Mouse (Mus musculus): Measurements from ENCODE around the gene Arid3c. TPM values are rescaled to one million over a fixed set of nuclear protein-coding genes. Genes with fewer than 3 reads are reported as not detected.
A peak's percentile ranks its signal among the peaks of the same experiment; 100 is the strongest.
"Not testable (repeated sequence)": the region's sequence is repeated elsewhere in the genome, so short reads cannot be mapped to it uniquely, and the experiment has no call there.

Arid3c gene
- polyA plus RNA-seq, 1 experiment from 2014 or later: 0.14 TPM

DNA sequence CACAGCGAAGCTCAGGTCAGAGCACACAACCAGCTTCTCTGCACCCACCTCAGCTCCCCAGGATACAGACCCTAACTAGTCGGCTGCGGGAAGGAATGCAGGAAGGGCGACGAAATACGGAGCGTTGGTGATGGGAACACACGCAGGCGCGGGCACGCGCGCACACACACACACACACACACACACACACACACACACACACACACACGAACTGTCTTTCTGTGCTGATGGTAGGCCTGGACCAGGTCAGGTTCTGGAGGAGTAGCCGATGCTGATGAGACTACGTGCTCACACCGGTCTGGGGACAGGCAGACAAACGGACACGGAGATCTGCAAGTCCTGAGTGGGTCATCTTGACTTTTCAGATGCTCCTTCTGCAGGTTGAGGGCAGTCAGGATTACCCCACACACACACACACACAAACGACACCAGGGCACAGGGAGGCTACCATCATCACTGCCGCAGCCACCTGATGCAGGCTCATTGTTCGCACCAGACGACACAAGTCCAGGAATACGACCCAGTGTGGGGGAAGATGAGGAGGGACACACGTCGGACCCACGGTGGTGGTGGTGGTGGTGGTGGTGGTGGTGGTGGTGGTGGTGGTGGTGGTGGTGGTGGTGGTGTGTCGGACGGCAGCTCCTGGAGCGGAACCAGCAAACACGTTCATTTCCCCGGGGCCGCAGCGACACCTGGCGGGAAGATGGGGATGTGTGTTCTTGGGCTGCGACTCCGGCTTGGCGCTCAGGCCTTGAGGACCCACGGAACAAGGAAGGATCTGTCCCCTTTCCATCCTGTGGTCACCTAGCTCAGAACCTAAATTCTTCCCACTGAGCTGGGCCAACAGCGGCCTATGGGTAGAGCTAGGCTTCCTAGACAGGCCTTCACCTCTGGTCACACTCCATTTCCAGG, 33.8 kb downstream of the Arid3c start, which contains the start of gene Cntfr:
Cntfr (minus strand) TSS at position 160 of the 912 bp plus-strand sequence.
- WGBS: 11% methylated on average over 24 of the region's 40 CpGs
- not testable (repeated sequence) for H3K4me3 ChIP-seq; H3K9me3 ChIP-seq; H3K27ac ChIP-seq; H3K36me3 ChIP-seq; H3K4me1 ChIP-seq; ATAC-seq (ENCODE audit: low FRiP score, low read depth); H3K9ac ChIP-seq
- Histone ChIP-seq H3K4me2 (replicated peaks) (peak within 1 kb of the TSS; percentile 46; the same call in 1 of the 2 replicates), H3K27me3 (peaks cover 16% of the 10 kb centered on the region)

DNA sequence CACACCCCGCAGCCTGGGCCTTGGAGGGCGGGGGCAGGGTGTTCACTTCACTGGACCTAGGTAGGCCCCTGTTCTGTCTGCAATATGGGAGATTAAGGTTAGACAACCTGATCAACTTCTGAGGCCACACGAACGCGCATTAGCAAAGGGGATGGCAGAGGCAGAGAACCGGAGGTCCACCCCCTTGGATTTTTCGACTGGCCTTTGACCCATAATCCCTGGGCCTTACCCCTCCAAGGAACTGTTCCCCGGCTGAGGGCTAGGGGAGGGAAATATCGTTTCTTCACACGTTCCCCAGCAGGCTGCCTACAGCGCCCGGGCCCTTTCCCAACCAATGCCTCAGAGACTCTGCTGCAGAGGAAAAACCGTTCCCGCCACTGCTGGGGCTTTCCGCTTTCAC, 34.5 kb downstream of the Arid3c start:
- not testable (repeated sequence) for H3K27ac ChIP-seq; H3K9ac ChIP-seq; ATAC-seq (ENCODE audit: low FRiP score, low read depth); H3K4me2 ChIP-seq (replicated peaks); H3K36me3 ChIP-seq; H3K4me3 ChIP-seq; H3K9me3 ChIP-seq; H3K4me1 ChIP-seq
- WGBS: 6% methylated on average over 14 of the region's 15 CpGs
- peaks cover 16% of the 10 kb centered on the region for H3K27me3 ChIP-seq

DNA sequence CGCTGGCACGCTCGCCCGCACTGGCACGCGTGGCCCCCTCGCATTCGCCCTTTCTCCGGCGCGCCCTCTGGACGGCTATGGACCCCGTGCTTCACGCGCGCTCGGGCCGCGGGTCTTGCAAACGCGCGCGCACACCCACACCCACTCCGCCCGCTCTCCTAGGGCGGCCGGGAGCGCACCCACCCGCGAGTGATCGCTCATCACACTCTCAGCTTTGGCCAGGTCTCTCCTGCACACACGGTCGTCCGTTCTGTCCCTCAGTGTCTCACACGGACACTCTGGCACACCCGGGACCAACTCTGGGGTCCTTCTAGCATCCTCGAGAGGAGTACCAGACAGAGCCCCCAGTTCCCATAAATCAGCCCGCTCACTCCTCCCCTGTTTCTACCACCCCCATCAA, 35.1 kb downstream of the Arid3c start:
- H3K36me3 ChIP-seq; H3K9me3 ChIP-seq; H3K27ac ChIP-seq; H3K4me1 ChIP-seq; ATAC-seq (ENCODE audit: low FRiP score, low read depth); H3K9ac ChIP-seq: not testable (repeated sequence)
- peaks cover 16% of the 10 kb centered on the region for H3K27me3 ChIP-seq
- H3K4me2 ChIP-seq (replicated peaks): peak overlapping the region; percentile 46
- 3% methylated on average over 21 of the region's 38 CpGs for WGBS
- peak overlapping the region; percentile 24 for H3K4me3 ChIP-seq

DNA sequence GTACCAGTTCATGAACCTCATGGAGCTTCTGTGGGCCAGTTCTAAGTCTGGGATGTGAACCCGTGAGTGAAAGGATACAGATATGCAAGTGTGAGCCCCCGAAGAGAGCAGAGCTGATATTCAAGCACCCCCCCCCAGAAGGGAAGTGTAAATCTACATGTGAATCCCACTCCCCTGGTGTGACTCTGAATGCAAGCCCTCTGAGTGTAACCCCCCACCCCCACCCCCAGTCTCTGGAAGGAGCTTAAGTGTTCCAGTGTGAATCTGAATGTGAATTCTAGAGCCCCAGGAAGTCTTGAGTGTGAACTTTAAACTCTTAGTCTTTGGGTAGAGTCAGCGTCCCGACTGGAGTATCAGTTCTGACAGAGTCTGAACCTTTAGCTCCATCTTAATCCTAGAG, 37.4 kb downstream of the Arid3c start:
- not testable (repeated sequence) for H3K4me1 ChIP-seq; H3K9me3 ChIP-seq; H3K36me3 ChIP-seq; H3K4me3 ChIP-seq; ATAC-seq (ENCODE audit: low FRiP score, low read depth); H3K27ac ChIP-seq; H3K9ac ChIP-seq; H3K4me2 ChIP-seq (replicated peaks)
- 20% methylated on average over 4 of the region's 4 CpGs for WGBS
- H3K27me3 ChIP-seq: peaks cover 16% of the 10 kb centered on the region

DNA sequence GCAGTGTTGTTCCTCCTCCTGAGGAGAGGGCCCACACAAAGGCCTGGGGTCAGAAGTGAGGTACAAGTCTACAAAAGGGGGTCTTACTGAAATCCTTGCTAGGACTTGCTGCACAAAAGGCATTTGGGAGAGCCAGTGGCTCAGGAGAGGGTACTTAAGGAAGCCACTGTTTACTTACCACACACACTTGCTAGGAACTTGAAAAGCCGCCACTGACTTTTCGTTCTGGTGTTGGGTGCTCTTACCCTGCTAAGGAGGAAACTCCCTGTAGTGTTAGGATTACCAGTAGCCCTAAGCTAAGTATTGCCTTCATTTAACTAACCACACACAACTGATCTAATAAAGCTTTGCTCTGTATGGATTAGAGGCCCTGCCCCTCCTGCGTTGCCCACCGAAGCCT, 40.9 kb downstream of the Arid3c start:
- not testable (repeated sequence) for H3K4me2 ChIP-seq (replicated peaks); H3K9ac ChIP-seq; H3K4me3 ChIP-seq; H3K4me1 ChIP-seq; H3K27ac ChIP-seq; H3K9me3 ChIP-seq; H3K36me3 ChIP-seq; ATAC-seq (ENCODE audit: low FRiP score, low read depth)
- H3K27me3 ChIP-seq: peaks cover 18% of the 10 kb centered on the region
- no CpG with 5 or more reads among the region's 4 CpGs for WGBS

DNA sequence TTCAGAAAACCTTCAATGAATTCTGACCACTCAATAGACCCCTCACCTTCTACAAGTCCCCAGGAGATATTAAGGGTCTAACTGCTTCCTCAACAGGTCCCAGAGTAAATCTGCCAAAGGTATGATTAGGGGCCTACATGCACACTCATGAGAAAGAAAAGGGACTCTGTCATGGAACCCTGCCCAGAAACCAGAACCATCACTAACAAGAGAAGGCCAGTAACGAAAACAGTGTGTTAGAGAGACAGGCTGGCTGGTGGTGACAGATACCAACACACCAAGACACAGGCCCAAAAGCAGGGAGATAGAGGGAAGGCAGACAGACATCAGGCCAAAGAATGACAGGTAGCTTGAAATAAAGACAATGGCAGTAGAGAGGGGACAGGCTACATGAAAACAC, 42.4 kb downstream of the Arid3c start:
- 54% methylated on average over 1 of the region's 1 CpGs for WGBS

DNA sequence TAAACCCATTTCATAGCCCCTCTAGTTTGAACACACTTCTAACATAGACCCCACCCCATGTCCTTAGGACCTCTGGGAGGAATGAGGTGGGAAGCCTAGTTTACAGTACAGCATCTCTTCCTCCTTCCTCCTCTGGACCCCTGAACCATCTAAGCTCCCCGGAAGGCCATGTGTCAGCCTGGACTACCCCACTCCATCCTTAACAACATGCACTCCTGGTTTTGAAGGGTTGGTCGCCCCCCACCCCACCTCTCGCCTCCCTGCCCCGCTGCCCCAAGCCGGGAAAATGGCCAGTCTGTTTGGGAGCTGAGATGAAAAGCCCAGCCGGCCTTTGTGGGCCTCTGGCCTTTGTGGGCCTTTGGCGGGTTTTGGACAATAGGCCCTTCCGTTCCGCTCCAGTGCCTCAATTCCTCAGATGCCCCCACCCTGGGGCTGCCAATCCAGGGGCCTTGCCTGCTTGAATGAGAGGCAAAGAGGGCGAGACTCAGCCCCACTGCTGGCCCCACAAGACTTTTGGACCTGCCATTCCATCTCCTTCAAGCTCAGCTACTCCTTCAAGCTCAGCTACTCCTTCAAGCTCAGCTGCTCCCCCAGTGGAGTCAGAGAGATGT, 45.0 kb downstream of the Arid3c start:
- not testable (repeated sequence) for H3K9me3 ChIP-seq
- H3K27me3 ChIP-seq: peaks cover 28% of the 10 kb centered on the region

More for the DNA sequence above, 42.4 kb downstream of the Arid3c start:
- ATAC-seq (ENCODE audit: low FRiP score, low read depth); H3K36me3 ChIP-seq; H3K4me2 ChIP-seq (replicated peaks); H3K4me3 ChIP-seq; H3K9me3 ChIP-seq; H3K27ac ChIP-seq; H3K9ac ChIP-seq; H3K4me1 ChIP-seq: not testable (repeated sequence)
- peaks cover 18% of the 10 kb centered on the region for H3K27me3 ChIP-seq

DNA sequence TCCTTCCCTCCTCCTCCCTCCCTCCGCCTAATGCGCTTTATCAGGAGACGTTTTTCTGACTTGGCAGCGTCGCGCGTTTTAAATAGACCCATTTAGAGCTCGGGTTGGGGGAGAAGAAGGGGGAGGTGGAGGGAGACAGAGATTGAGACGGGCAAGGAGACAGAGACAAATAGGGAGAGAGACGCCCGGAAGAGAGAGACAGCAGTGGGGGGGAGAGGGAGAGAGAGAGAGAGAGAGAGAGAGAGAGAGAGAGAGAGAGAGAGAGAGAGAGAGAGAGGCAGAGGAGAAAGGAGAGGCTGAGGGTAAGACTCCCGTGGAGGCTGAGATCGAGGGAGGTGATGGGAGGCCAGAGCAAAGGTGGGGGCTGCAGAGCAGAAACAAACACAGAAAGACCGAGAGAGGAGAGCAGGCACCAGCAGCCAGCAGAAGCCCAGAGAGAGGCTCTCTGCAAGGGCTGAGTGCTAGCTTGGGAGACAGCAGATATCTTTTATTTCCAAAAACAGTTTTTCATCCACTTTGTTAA, 46.0 kb downstream of the Arid3c start:
- not testable (repeated sequence) for H3K4me2 ChIP-seq (replicated peaks); H3K4me3 ChIP-seq; H3K9ac ChIP-seq; H3K36me3 ChIP-seq; H3K9me3 ChIP-seq; H3K27ac ChIP-seq; H3K4me1 ChIP-seq; ATAC-seq (ENCODE audit: low FRiP score, low read depth)
- WGBS: 3% methylated on average over 13 of the region's 14 CpGs
- H3K27me3 ChIP-seq: peaks cover 37% of the 10 kb centered on the region

More for the DNA sequence above, 45.0 kb downstream of the Arid3c start:
- not testable (repeated sequence) for H3K36me3 ChIP-seq; H3K4me2 ChIP-seq (replicated peaks); H3K27ac ChIP-seq; H3K9ac ChIP-seq; H3K4me1 ChIP-seq; H3K4me3 ChIP-seq; ATAC-seq (ENCODE audit: low FRiP score, low read depth)
- 58% methylated on average over 10 of the region's 10 CpGs for WGBS

DNA sequence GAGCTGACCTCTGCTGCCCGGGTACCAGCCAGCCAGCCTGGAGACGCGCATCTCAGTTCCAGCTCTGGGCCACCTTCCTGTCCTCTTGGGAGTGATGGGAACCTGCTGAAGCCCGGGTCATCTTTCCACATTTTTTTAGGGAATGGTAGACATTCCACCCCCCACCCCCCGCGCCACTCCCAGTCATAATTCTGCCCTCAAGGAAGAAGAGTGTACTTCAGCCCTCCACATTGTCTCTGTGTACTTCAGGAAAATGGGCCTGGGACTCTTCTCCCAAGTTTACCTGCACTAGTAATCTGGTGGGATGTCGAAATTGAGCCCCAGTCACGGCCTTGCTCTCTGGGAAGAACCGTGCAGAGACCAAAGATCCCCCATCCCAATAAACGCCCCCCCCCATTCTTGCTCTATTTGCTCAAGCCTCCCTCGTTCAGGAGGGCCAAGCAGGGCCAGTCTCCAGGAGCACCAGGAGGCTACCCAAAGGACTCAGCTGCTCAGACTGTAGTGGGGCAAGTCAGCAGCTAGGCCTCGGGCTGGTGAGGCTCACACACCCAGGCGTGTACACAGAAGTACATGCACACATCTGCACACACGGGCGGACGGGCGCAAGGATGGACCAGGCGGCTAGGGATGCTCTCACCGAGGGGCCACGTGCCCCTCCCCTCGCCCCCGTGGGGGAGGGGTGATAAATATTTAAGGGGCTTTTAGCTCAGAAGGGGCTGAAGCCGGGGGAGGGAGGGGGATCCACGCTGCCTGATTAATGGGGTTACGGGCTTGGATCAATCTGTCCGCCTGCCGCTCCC, 46.6 kb downstream of the Arid3c start:
- H3K4me3 ChIP-seq: peak overlapping the region; percentile 10; the same call in 1 of the 2 replicates
- peaks cover 44% of the 10 kb centered on the region for H3K27me3 ChIP-seq
- ATAC-seq (ENCODE audit: low FRiP score, low read depth); H3K9ac ChIP-seq; H3K9me3 ChIP-seq; H3K27ac ChIP-seq; H3K36me3 ChIP-seq: not testable (repeated sequence)
- peaks cover 15% of the 10 kb centered on the region for H3K4me1 ChIP-seq
- 4% methylated on average over 23 of the region's 27 CpGs for WGBS
- H3K4me2 ChIP-seq (replicated peaks): peak overlapping the region; percentile 47

DNA sequence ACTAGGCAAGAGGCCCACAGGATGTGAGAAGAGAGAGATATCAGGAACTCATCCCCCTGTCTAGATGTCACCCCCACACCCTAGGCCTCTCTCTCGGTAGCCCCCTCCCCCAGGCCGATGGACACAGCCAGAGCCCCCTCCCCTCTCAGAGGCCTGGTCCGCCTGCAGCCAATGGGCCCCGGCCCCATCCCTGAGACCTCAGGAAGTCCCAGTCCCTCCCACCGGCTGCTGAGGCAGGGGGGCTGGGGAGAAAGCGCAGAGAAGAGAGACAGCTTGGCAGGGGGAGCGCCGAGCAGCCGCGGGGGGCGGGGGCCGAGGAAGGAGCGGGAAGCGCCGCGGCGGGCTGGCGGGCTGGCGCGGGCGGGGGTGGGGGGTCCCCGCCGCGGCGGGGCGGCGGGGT, 47.6 kb downstream of the Arid3c start:
- H3K9me3 ChIP-seq, H3K27ac ChIP-seq, H3K36me3 ChIP-seq, H3K9ac ChIP-seq: not testable (repeated sequence)
- peak overlapping the region; percentile 55 for H3K4me2 ChIP-seq (replicated peaks)
- WGBS: 0% methylated on average over 8 of the region's 27 CpGs
- peaks cover 54% of the 10 kb centered on the region for H3K27me3 ChIP-seq
- peaks cover 18% of the 10 kb centered on the region for H3K4me1 ChIP-seq
- peak; percentile 37; the same call in 1 of the 2 replicates for ATAC-seq (ENCODE audit: low FRiP score, low read depth)
- H3K4me3 ChIP-seq: peak overlapping the region; percentile 27

DNA sequence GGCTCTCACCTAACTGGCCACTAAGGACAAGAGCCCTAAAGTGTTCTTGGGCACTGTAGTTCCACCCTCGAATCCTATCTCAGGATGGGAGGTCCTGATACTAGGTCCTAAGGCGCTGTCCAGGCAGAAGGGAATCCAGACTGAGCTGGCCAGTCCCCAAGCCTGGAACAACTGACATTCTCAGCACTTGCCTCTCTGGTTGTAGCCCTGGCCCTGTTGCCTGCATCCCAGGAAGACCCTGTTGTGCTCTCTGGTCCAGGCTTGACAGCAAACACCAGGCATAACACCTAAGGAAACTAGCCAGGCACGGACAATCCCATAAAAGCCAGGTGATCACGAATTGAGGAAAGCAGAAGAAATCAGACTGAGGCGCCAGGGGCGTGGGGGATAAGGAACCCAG, 48.2 kb downstream of the Arid3c start:
- no peak overlapping the region for H3K4me2 ChIP-seq (replicated peaks)
- H3K9me3 ChIP-seq: no peaks in the 10 kb centered on the region
- no peak overlapping the region for H3K9ac ChIP-seq
- no peaks in the 10 kb centered on the region for H3K36me3 ChIP-seq
- H3K27me3 ChIP-seq: peaks cover 59% of the 10 kb centered on the region
- peak; percentile 21; the same call in 1 of the 2 replicates for ATAC-seq (ENCODE audit: low FRiP score, low read depth)
- 16% methylated on average over 6 of the region's 6 CpGs for WGBS
- H3K27ac ChIP-seq: no peak overlapping the region
- no peak overlapping the region for H3K4me3 ChIP-seq
- H3K4me1 ChIP-seq: peaks cover 18% of the 10 kb centered on the region
